Mouse (Mus musculus) ES-CJ7 (cell line): ENCODE results near the gene H2-DMa.
A peak's percentile ranks its signal among the peaks of the same experiment; 100 is the strongest.

ENCODE experiments used
- DNase-seq: peaks from one replicate; pipeline ENCODE4 v3.0.0; 2011; ENCODE audit warnings: low read depth, low spot score

H2-DMa gene

DNA sequence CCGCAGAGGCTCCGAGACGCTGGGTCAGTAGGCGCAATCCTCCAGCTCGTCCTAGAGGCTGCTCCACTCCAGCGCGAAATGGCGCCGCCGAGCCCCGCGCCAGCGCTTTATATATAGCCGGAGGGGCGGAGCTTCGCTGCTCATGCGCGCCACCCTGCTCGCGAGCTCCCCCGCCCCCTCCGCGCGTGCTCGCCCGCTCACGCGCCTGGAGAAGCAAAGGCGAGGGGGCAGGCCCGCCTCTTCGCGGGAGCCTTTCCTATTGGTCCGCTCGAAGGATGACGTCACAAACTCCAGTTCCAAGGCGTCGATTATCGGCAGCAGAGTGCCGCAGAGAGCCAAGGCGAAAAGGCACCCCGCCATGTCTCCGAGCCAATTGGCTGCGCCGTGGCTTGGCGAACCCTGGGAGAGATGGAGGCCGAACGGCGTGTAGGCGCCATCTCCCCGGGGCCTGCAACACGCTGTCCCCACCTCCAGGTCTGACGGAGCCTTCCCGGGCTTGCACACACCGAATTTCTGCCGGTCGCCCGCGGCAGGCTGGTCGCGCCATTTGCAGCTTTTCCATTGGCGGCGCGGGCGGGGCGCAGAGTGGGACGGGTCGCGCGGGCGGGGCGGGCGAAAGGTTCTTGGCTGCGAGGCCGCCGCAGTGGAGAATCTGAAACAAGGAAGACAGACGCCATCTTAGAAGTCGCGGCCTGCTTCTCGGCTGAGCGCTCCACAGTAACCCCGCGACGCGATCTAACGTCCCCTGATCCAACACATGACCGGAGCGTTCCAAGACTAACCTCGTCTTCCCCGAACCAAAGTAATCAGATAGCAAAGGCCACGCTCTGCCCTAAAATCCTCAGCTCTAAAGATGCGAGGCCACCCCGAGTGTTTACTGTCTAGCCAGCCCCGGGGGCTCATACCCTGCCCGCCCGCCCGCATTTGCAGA, at the start of gene H2-DMa:
Gene H2-DMa (plus strand): TSS at position 293 of the 931 bp plus-strand sequence.
- DNase-seq = peak; percentile 99

DNA sequence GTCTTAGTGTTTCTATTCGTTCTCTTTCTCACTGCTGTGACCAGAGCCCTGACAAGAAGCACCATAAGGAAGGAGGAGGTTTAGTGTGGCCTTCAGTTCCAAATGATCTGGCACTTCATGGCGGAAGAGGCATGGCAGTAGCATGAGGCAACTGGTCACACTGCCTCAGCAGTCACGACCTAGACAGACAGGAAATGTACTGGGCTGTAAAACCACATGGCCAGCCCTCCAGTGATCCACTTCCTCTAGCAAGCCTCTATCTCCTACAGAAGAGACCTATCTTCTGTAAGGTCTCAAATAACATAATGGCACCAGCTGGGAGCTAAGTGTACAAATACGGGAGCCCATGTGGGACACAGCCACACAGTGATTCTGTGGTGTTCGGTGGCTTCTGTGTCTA, 47.2 kb upstream of the H2-DMa start:
- no peak for DNase-seq

DNA sequence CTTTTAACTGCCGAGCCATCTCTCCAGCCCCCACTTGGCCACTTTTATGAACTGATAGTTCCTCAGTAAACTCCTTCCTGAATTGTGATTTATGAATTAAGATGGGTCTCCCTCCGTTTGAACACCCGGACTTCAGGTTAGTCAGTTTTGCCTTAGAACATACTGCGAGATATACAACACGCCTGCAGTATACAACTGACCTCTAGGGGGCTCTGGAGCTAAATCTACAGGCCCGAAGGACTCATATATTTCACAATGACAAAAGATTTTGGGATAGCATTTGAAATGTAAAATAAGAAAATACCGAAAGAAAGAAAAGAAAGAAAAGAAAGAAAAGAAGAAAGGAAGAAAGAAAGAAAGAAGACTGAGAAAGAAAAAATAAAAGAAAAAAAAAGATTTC, 44.1 kb upstream of the H2-DMa start:
- peak; percentile 77 for DNase-seq

- peak; percentile 81 for DNase-seq
Observed at GRCm38 (mm10) chr17:34077549-34077948, 41.8 kb upstream of the H2-DMa start.

DNA sequence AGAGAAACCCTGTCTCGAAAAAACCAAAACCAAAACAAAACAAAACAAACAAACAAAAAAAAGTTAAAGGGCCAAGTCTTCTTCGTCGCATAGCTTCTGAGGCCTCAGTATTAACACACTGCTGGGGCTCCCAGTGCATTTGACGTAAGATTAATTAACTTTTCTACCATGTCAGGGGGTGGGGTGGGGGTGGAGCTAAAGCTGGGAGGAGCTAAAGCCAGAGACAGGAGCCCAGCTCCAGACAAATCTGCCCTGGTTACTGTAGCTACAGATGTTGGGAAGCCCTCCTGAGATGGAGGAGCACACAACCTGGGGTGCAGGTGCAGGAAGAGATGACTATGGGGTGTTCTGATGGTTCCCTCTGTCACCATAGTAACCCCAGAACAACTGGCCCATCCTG, 41.2 kb upstream of the H2-DMa start:
- no peak for DNase-seq

DNA sequence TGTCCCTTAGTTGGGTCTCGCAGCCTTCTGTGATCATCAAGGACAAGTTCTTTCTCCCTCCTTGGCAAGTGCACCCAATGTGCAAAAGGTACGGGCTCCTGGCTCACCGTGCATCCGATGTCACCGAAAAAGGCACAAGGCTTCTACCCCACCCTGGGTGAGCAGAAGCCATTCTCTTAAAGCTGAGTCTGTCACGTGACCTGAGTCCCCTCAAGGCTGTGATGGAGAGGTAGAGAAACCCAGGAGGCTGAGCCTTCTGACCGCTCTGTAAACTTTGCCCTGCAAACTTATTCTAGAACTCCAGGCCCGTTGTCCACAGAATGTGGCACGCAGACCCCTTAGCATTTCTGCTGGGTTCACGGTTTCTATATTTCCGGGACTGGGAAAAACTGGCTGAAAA, 40.3 kb upstream of the H2-DMa start:
- no peak for DNase-seq

GRCm38 (mm10) chr17:34079621-34080020, 39.7 kb upstream of the H2-DMa start:
- DNase-seq = peak; percentile 89

DNA sequence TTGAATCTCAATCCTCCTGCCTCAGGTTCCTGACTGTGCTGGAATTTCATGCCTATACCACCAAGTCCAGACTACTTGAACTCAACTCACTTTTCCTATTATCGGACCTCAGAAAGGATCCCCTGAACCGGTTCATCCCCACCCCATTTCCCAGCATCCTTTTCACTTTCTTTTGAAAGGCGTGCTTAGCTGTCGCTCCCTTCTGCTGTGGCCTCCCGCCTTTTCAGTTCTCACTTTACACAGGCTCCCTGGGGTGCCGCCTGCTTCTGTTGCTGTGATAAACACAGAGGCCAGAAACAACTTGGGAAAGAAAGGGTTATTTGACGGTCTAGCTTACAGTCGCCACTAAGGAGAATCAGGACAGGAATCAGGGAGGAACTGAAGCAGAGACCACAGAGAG, 36.2 kb upstream of the H2-DMa start:
- peak; percentile 56 for DNase-seq

DNA sequence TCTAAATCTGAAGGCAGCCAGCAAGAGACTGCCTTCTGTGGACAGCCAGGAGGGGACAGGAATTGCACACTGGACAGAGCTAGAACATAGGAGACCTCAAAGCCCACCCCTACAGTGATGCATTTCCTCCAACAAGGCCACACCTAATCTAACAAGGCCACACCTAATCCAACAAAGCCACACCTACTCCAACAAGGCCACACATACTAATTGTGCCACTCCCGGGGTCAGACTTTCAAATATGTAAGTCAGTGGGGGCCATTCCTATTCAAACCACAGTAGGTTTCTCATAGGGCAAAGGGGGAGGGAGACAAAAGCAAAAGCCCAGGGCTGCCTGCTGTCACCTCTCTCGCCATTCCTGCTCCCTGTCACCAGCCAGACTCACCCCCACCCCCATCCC, 32.0 kb upstream of the H2-DMa start:
- peak; percentile 59 for DNase-seq

DNA sequence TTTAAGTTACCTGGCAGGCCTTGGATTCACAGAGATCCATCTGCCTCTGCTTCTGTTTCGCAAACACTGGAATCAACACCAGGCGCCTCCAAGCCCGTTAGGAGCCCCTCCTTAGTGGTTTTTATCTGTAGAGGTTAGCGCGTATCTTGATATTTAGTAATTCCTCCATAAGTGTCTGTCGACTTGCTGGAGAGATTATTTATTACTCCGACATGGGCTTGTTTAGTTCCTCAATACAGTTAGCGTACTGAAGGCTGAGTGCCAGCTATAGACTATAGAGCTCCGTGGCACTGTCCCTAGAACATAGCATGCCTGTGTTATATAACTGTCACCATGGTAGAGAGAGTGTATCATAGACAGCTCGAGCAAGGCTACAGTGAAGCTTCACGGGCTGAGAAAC, 31.2 kb upstream of the H2-DMa start:
- DNase-seq = no peak

DNA sequence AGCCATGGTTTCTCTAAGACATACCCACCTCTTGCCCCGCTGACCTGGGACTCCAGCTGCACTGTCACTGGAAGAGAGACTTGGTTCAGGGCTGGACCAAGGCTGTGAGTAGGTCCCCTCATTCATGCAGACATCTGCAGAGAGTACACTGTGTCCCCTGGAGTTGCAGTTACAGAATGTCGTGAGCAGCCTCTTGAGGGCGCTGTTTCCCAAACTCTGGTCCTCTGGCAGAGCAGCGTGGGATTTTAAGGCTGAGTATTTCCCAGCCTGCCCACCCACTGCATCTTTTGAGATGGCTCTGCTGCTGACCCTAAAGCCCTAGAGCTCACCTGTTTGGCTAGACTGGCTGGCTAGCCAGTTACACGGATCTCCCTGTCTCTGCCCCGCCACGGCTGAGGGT, 28.4 kb upstream of the H2-DMa start:
- peak; percentile 71 for DNase-seq

DNA sequence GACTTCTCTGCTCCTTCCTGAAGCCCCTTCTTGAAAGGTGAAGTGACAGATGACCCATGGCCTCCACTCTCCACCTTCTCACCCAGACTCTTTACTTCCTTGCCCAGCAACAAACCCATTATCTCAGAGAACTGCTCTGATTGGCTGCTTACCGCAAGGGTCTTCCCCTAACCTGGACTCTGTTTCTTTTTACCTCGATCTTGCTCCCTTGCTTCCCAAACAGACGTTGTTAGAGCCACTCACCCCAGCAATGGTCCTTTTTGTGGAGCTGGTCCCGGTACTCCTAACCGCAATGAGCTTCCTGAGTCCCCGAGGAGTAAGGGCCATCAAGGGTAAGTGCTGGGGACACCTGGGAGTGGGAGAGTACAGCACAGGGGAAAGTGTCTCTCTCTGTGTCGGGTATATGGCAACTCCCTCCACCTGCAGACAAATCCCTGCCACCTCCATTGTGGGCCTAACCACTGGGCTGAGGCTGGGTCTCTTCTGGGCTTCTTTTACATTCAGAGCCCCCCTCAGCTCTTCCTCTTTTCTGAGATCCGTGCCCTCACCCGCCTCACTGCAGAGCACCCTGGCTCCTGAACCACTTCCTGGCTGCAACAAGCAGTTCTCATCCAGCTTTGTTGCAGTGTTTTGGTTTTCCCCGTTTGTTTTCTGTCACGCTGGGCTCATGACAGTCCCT, 27.0 kb upstream of the H2-DMa start, which contains the start of gene H2-Oa:
Gene H2-Oa (plus strand): TSS at position 144 of the 679 bp plus-strand sequence.
- no peak for DNase-seq

- peak; percentile 71 for DNase-seq
Observed at GRCm38 (mm10) chr17:34093199-34093874, 26.0 kb upstream of the H2-DMa start.

- DNase-seq = no peak
Observed at GRCm38 (mm10) chr17:34094283-34095035, 24.9 kb upstream of the H2-DMa start.

- DNase-seq = no peak
Observed at GRCm38 (mm10) chr17:34096497-34097010, 22.8 kb upstream of the H2-DMa start.

GRCm38 (mm10) chr17:34097272-34097671, 22.1 kb upstream of the H2-DMa start:
- no peak for DNase-seq

- no peak for DNase-seq
Observed at GRCm38 (mm10) chr17:34098709-34099479, 20.4 kb upstream of the H2-DMa start.

DNA sequence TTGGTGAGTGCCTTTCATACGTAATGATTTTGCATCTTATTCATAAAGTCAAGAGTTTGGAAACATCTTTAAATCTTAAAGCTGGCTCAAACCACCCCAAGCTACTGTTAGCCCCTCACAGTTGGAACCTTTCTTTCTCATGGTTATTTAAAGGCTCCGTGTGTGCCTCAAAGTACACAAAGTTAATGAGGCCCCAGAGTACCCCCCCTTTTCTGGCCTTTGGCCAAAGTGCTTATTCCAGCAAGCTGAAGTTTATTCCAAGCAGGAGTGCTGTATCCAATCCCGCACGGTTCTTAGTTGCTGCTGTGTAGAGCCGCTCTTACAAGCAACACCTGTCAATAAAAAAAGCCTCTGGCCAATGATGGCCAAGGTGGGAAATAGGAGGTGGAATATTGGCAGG, 19.8 kb upstream of the H2-DMa start:
- no peak for DNase-seq

GRCm38 (mm10) chr17:34101185-34101584, 18.2 kb upstream of the H2-DMa start:
- DNase-seq = no peak

DNA sequence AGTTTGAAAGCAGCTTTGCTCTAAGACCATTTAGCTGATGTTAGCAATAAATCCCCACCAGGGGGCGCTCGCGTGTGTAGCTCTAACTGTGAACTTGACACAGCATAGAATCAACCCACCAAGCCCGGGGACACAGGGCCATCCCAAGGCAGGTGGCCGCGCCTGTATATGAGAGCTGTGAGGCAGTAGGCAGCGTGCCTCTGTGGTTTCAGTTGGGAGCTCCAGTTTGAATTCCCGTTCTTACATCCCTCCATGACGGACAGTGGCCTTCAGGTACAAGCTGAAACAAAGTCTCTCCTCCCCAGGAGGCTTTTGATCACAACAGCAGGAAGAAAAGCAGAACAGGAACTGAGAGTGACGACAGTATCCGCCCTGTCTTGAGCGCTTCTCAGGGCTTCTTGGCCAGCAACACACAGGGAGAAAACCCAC, 17.7 kb upstream of the H2-DMa start:
- peak; percentile 91 for DNase-seq
